Mouse (Mus musculus): ENCODE results near the gene Tmem222.

- TF ChIP-seq CTCF (IDR thresholded peaks at IDR 0.05; ENCODE audit: borderline replicate concordance, control insufficient read depth, extremely low read depth, insufficient read depth, low read length, poor library complexity) (no peak), POLR2A (IDR thresholded peaks at IDR 0.05; ENCODE audit: control insufficient read depth, extremely low read depth, insufficient read depth, low read length, poor library complexity) (no peak)
Observed at GRCm38 (mm10) chr4:133243538-133243937, 34.1 kb downstream of the Tmem222 start.
